Mouse (Mus musculus) adrenal gland, postnatal 25 days (tissue): ENCODE measurements around the gene Jazf1. TPM values are rescaled to one million over a fixed set of nuclear protein-coding genes. Genes with fewer than 3 reads are reported as not detected.

Experiments used
- DNase-seq: peaks from one replicate; pipeline ENCODE4 v3.0.0; 2021; ENCODE audit warnings: mixed read lengths
- long read RNA-seq: library from polyadenylated mRNA; stranded (forward); transcript quantifications from one replicate; pipeline ENCODE4 v2.0.0, GENCODE M21; 2021
- total RNA-seq: library from RNA; stranded (reverse); gene quantifications from 2 replicates; pipeline ENCODE4 v1.2.3, GENCODE M21; 2021

Gene Jazf1
- total RNA-seq = 4.0 and 5.1 TPM in 2 replicates
- long read RNA-seq = 0 reads

DNA sequence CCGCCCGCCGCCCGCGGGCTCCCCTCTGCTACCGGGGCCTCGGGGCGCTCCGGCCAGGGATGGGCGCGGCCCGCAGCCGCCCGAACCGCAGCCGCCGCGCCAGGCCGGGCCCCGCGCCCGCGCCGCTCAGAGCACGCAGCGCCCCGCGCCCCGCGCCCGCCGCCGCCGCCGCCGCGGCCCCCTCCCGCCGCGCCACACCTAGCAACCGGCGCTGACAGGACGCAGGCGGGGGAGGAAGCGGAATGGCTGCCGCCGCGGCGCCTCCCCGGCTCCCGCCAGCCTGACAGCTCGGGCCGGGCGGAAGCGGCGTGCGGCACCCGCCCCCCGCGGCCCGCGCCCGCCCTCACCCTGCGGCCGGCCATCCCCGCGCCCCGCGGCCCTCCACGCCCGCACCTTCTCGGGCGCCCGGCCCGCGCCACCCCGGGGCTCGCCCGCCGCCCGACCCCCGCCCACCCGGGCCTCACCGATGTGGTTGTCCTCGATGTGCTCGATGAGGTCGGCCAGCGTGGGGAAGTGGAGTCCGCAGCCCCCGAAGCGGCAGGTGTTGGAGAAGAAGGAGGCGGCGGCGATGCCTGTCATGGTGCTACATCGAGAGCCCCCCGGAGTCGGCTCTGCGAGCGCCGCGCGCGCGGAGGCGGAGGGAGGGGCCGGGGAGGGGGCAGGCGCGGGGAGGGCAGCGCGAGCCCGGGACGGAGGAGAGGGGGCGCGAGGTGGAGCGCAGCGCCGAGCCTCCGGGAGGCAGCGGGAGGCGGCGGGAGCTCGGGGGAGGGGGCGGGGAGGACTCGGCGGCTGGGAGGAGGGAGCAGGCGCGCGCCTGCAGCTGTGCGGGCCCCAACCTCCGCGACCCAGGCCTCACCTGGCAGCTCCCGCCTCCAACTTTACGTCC lies at the start of gene Jazf1:
Gene Jazf1 (minus strand): TSS at position 643 of the 886 bp plus-strand sequence.
- peak; percentile 63 for DNase-seq

DNA sequence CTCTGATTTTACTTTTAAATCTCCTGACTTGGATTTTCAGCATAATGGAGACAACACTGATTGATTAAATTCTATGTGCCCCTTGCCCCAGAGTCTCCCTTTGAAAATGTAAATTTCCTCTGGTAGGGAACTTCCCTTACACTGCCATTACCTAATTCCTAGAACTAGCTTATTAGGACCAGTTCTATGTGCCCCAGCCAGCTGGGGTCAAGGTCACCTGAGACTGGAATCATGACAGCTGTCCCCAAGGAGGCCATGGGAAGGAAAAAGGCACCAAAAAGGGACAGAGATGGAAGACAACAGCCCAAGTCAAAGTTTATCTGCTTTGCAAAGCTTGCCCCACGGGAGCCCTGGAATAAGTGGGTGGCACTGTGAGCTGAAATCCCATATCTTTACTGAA lies 49.4 kb upstream of the Jazf1 start:
- peak; percentile 1 for DNase-seq

DNA sequence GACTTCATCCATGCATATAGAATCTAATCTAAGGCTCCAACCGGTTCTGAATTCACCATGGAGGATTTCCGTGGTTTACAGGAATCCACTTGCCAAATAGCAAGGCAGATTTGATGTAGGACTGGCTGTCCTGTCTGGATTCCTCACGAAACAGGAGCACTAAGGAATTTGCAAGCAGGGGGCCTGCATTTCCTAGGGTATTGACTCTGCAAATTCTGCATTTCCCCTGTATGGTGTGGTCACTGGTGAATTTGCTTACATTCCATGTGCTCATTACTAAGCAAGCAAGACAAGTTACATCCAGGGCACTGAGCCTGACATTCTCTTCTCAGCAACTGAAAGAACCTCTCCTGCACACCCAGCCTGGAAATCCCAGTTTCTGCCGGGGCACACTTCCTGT lies 18.4 kb upstream of the Jazf1 start:
- no peak for DNase-seq

GRCm38 (mm10) chr6:53081241-53081640 lies 12.8 kb upstream of the Jazf1 start:
- no peak for DNase-seq

DNA sequence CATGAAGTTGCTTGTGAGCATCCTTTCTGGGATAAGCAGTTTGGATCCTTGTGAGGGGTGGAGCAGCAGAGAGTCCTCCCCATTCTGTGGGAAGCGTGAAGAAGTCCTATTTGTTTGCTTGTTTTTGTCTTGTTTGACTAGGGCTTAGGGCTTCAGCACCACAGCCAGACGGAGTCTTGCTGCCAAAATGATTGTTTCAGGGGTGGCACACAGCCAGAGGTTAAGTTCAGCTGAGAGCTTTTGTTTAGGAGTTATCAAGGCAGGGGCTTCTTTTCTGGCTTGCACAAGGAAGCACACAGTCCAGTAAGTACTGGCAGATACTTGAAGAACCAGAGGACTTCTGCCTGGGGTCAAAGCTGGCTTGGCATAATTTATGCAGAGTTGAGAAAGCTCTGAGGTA lies 10.2 kb upstream of the Jazf1 start:
- no peak for DNase-seq

DNA sequence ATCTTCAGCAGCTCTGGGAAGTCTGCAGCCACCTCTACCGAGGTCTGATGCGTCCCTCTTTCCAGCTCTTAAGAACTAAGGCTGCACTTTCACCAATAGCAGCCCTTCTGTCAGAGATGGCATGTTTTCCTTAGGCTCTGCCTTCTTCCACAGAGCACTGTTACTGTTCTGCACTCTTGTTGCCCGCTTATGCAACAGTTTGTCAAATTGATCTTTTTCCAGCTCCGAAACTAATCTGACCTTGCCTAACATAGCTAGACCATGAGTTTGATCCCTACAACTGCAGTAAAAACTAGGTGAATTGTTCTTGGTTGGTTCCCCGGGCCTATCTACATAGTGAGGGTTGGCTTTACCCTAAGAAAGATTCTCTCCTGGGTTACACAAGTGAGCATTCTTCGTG lies 3.3 kb upstream of the Jazf1 start:
- no peak for DNase-seq

DNA sequence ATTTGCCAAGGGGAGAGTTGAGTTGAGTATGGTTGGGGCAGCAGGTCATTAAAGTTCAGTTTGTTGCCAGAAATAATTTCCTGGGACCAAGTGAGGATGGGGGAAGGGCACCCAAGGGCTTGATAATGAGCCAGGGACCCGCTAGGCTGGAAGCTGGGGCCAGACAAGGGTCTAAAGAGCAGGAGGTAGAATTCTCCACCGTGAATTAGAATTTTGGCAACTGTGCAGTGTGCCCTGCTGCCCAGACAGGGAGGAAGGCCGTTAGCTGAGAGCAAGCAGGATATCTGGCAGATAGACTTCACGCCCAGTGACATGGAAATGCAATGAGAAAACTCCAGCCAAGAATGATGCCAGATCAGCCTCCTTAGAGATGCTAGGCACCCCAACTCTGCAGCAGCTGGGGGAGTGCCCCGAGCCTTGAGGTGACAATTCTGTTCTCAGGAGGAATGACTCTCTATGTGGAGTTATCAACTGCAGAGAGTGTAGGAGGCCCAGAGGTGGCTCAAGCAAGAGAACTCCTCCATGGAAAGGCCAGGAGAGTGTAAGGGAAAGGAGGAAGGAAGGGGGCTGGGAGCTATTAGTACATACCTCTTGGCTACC lies 1.6 kb upstream of the Jazf1 start:
- no peak for DNase-seq

GRCm38 (mm10) chr6:53068875-53069178 lies 396 bp upstream of the Jazf1 start:
- no peak for DNase-seq

DNA sequence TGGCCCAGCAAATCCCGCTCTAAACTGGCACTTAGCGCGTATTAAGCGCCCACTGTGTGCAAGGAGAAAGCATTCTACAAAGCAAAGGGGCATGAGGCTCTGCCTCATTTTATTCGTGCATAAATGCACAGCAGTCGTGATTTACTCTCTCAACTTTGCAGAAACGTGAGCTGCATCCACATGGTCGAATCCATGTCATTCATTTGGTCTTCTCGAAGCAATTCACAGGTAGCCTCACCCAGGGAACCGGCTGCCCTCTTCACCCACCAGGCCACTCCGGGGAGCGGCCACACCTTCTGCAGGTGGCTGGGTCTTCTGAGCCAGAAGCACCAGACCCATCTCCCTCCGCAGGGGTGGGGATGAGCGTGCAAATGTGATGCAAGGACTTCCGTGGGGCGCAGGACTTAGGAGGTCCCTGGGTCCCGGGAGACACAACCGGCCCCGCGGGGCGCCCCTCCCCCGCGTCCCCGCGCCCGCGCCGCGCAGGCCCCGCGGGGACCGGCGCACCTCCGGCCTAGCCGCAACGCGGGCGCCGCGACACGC lies 914 bp downstream of the Jazf1 start:
- DNase-seq = no peak

- DNase-seq = no peak
These were observed 1.5 kb downstream of the Jazf1 start for GRCm38 (mm10) chr6:53066978-53067377.

- no peak for DNase-seq
These were observed 4.4 kb downstream of the Jazf1 start for GRCm38 (mm10) chr6:53064070-53064469.

GRCm38 (mm10) chr6:53054909-53055308 lies 13.5 kb downstream of the Jazf1 start:
- no peak for DNase-seq

DNA sequence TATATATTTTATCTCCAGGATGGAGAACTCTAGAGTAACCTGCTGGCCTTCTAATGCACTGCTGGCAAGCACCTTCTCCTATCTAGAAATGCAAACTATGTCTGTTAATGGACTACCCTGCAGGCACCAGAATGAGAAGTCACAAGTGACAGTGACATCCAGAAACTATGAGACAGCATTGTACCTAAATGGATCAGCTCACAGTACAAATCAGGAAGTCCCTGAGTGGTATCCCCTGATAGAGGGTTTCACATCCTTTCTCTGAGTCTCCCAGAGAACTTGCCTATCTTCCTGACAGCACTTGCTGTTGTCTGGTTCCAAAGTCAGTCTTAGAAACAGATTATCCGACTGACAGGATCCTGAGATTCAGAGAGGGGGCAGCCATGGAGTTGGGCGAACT lies 22.9 kb downstream of the Jazf1 start:
- DNase-seq = no peak

- DNase-seq = no peak
These were observed 30.3 kb downstream of the Jazf1 start for GRCm38 (mm10) chr6:53038176-53038575.

GRCm38 (mm10) chr6:53034362-53035011 lies 33.9 kb downstream of the Jazf1 start:
- DNase-seq = no peak

DNA sequence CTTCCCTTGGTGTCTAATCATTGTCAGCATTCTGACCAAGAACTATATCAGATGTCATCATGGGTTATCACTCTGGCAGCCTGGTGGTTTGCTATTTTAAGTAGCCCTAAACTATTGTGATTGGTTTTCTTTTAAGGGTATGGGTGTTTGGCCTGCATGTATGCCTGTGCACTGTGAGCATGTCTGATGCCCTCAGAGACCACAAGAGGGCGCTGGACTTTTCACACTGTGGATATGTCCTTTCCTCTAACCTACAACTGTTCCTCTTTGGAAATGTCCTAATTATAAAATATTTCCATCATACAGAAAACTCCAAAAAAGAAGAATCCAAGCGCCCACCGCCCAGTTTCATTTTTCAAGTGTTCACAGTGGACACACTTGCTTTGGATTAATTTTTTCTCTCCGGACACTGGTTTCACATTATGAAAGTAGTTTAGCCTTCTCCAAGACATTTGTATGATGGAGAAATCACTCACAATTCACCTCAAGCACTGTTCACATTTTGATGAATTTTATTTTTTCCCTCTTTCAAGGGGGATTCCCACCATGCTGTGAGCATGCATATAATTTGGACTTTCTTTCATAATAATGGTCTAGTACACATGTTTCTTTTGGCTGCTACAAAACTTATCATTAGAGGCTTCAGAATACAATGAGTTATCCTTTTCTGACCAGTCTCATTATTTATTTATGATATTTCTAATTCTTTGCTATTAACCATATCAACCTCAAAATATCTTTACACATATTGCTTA lies 35.5 kb downstream of the Jazf1 start:
- DNase-seq = peak; percentile 41

GRCm38 (mm10) chr6:53022069-53022468 lies 46.4 kb downstream of the Jazf1 start:
- no peak for DNase-seq

GRCm38 (mm10) chr6:53021081-53021480 lies 47.4 kb downstream of the Jazf1 start:
- DNase-seq = no peak

GRCm38 (mm10) chr6:53017357-53018205 lies 50.9 kb downstream of the Jazf1 start:
- DNase-seq = no peak

GRCm38 (mm10) chr6:53014460-53015455 lies 53.7 kb downstream of the Jazf1 start:
- no peak for DNase-seq
